Mouse (Mus musculus) retina, postnatal 1 day (tissue): ENCODE measurements at regions not wholly inside any gene's neighbourhood (a gene's known extent, or its start where the extent isn't known, plus 50 kb on each side); places are given as distances from the start of the nearest gene placed in this dataset.

Experiments
- DNase-seq: peaks from one replicate; pipeline ENCODE4 v3.0.0-alpha.2; 2012

DNA sequence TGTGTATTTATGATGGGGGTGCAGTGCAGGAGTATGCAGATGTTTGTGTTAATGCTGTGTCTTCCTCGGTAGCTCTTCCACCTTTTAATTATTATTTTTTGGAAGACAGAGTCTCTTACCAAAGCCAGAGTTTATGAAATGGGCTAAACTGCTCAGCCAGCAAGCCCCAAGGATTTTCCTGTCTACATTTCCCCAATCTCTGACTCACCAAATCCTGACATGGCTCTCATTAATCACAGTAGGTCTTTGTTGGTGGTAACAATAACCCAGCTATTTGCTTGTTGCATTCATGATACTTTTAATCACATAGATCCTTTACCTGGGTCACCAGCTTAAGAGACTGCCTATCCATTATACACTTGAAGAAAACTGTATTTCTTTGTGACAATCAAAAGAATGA is 427.8 kb upstream of the Rgma start:
- no peak for DNase-seq

DNA sequence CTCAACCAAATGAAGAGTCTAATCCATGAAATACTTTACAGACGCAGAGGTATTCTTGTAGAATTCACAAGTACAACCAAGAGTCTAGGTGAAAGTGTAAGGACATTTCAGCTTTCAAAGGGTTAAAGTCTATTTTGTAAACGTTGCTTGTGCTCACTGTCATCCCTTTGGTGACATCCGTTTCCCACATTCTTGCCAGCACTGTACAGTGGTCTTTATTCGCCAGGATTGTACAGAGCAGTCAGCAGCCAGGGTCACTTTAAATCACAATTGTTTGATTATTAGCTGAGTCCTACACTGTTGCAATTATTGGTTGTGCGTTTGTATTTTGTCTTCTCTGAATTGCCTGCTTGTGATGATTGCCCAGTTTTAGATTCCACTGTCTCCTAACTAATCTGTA is 427.3 kb upstream of the Rgma start:
- DNase-seq: no peak

DNA sequence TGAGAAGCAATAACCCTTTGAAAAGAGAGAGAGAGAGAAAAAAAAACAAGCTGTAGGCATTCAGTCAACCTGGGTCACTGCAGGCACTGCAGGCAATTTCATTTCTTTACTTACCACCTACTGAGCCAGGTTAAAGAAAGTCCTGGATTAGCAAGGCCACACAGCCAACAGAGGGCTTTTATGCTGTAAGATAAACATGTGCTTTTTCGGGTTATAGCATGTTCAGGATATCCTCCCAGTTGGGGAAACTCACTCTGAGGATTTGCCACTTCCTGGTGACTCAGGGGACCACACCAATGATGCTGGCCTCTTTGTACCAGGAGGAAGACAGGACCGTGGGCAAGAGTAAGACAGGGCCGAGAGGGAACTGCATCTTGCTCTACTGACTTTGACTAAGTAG is 426.6 kb upstream of the Rgma start:
- no peak for DNase-seq

DNA sequence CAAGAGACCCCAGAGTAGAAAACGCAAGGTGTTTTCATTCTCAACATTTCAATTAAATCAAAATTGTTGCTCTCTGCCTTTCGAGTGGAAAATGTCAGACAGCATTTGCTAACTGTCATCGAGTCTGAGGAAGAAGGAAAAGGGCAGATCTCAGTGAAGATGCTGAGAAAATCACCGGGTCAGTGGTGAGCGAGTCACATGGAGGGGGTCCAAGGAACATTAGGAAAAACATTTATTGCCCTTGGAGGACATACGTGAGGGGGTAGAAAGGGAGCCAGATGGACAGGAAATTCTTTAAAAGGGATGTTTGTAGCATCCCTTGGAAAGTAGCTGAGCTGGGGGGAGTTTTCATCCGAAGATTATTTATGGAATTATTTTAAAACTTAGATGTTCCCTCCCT is 425.4 kb upstream of the Rgma start:
- no peak for DNase-seq

DNA sequence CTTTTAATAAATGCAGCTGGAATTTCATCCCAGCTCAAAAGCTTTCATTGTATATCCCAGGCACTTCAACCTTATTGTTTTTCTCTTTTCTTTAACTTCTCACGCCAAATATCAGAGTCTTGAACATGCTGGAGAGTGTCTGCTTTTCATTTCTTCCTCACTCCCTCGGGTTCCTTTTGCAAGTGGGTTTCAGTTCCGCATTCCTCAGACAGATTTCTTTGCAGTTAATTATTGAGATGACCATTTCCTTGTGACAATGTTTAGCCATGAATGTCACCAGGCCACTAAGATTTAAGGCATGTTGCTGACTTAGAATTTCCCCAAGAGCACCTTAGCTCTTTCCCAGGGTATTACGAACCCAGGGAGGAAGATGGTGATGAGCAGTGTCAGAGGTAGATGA is 417.6 kb upstream of the Rgma start:
- DNase-seq: no peak

DNA sequence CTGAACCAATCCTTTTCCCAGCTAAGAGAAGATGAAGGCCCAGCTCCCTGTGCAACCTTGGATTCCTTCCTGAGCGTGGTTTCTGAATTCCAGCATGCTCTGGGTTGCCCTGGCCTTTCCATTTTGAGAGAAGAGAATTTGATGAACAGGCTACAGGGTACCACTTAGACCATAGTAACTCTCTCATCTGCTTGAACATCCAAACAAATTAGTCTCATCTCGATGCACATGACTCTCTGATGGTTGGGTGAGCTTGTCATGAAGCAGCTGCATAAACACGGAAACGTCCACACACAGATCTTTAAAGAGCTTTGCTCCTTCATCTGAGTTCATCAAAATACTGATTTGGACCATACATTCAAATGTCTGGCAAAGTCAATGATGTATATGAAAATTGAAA is 414.0 kb upstream of the Rgma start:
- peak; percentile 78 for DNase-seq

DNA sequence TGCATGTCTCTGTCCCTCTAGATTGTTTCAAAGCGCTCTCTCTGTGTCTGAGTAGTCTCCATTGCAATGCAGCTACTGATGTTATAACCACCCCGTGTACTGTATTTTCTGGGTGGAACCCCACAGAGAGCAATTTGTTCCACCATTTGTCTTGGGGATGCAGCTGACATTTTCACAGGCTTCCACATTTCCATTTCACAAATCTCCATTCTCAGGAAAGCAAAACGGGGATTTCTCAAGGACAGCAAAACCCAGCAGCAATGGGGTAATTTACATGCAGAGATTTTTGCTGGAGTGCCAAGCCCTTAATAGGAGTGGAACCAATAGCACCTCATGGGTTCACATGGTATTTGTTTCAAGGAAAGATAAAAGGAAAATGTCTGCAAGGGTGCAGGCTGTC is 412.5 kb upstream of the Rgma start:
- no peak for DNase-seq

DNA sequence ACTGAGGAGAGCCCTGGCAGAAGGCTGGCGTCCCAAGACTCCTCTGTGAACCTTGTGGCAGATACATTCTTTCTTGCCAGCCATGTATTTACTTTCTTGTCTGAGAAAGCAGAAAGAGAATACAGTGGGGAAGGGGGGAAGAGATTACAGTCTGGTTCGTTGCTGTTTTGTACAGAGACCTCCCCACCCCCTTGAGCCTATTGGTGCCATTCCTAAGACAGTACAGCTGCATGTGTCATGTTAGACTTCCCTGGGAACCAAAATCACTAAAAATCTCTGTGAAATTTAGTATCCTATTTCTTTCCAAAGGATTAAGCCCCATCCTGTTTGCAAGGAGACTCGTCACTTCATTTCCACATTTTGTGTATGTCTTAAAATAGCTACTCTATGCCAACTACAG is 411.4 kb upstream of the Rgma start:
- no peak for DNase-seq

DNA sequence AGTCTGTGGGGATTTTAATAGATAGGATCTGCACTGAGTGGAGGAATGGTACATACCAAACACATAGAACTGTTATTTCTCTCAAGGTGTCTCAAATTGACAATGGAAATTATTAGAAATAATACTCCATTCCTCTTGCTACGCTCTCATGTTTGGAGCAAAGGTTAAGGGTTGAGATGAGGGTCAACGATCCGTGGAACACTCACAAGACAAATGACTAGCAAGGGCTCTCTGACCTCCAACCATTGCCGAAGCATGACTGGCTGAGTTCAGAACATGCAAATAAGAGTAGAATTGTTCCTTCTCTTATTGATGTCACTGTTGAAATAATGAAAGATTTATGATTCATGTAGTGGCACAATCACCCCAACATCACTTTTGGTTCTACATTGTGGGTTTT is 407.1 kb upstream of the Rgma start:
- DNase-seq: no peak

DNA sequence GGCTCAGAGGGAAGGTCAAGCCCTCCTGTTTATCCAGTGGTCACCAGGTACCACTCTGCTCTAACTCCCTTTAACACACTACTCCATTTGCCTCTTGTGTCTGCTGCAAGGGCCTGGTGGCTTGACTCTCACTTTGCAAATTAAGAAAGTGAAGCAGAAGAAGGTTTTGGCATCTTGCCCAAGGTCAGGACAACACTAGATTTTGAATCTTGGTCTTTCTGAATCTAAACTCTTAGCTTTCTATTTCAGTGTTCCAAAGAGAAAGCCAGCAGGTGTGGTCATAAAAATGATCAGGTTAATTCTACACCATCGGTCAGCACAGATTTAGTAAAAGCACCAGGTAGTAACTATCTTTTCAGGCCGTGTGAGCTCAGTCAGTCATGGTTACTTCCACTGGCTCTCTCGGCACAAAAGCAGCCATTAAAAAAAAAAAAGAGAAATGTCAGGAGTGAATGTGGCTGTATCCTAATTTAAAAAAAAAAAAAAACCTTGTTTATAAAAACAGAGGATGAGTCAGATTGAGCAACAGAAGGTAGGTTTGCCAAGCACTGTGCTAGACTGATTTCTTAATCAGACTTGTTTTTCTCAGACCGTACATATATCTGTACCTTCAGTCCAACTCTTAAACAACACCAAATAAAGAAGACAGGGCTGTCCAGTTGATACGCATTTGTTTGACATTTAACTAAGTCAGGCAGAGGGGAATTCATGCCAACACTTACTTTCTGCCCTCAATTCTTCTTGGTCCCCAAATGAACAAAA is 403.6 kb upstream of the Rgma start:
- no peak for DNase-seq

DNA sequence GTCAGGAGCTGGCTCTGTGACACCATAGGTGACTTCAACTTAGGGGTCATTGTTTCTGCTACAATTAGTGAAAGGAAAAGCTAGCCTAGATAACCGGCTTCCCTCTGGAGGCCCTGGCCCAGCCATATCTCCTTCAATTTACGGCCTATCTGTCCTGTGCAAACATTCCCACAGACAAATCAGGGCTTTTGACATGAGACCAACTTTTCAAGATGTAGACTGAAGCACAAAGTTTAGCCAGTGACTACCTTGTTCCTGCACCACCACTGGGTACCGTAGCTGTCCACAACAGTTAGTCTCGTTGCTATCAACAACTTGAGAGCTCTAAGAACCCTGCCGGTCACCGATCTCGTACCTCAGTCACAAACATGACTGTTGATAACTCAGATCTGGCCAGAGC is 402.9 kb upstream of the Rgma start:
- no peak for DNase-seq

DNA sequence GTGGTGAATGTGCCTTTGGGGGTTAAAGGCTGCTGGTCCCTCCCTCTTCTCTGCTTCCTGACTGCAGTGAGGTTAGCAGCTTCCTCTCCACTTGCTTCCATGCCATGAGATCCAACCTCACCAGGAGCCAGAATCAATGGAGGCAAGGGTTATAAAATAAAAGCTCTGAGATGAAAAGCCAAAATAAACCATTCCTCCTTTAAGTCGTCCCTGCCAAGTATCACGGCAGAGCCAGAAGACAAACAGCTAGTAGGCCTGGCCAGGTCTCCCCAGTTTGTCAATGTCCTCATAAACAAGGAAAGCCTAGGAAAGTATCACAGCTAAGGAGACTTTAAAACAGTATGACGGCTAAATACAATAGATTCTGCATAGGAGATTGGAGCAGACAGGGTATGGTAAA is 401.5 kb upstream of the Rgma start:
- no peak for DNase-seq

DNA sequence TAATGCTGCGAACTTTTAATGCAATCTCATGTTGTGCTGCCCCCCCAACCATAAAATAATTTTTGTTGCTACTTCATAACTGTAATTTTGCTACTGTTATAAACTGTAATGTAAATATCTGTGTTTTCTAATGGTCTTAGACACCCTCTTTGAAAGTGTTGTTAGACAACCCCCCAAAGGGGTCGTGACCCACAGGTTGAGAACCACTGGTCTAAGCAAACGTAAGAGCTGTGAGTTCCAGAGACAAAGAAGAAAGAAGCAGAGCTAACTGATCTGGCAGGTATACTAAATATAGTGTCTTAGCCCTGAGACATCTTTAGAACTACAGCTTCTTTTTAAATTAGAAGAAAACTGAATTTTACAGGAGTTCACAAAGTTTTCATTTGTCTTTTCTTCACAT is 400.9 kb upstream of the Rgma start:
- no peak for DNase-seq

DNA sequence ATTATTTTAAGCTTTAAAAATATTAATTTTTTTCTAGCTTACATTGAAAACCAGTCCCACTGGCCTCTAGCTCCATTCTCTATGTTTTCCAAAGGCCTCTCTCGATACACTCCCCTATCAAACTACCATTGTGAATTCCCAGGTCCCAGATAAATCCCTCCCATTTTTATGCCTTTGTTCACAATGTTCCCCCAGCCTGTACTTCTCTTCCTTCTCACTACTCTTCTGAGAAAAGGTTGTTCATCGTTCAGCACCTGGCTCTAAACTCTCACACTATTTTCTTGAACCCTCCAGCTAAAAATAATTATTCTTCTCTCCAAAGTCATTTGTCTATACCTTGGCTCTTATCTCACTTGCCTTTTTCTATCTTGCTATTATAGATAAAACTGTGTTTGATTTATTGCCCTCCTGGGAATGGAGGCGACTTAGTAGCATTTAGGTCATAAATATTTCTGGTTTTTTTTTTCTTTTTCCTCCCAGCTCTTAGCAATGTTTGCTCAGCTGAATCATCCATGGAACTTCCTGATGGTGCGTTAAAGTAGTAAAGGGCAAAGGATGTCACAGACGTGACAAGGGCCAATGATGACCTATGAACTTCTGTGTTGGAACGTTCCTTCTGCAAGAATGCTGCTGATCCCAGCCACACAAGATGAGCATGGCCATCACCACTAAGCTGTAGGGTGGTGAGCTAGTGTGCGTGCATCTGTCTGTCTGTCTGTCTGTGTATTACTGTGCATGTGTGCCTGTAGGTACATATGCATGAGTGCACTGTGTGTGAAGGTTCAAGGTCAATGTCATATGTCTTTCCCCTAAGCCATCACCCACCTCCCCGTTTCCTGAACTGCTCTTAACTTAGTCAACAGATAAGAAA is 384.5 kb upstream of the Rgma start:
- no peak for DNase-seq

DNA sequence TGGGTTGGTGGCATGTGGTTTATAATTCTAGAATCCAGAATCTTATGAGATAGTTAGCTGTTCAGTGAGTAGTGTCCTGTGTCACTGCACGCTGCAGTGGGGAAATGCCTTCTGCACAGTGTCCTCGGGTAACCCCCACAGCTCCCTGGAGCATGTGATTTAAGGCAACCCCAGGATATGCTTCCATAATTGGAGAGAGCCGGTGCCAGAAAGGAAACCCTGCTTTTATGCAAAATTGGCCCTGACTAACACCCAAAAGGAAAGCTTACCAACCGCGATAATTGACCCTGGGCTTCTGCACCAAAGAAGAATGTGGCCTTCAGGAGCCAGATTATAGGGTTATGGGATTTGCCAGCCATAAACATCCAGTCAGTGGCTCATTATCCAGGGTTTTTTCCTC is 376.9 kb upstream of the Rgma start:
- peak; percentile 39 for DNase-seq

DNA sequence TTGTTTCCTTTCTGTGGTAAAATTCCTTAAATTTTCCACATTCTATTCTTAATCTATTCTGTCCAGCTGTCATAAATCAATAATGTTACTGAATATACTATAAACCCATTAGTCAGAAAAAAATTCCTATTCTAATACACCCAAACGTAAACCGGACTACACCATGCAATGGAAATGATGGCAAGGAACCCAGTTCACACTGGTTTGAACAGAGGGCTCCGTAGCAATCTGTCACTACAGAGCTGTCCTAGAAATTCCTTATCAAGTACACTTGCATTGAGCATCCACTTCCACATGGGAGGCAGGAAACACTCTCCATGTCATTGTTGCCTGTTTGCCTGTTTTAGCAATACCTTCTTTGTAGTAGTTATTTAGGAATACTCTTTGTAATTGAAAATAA is 356.2 kb upstream of the Rgma start:
- DNase-seq: no peak

DNA sequence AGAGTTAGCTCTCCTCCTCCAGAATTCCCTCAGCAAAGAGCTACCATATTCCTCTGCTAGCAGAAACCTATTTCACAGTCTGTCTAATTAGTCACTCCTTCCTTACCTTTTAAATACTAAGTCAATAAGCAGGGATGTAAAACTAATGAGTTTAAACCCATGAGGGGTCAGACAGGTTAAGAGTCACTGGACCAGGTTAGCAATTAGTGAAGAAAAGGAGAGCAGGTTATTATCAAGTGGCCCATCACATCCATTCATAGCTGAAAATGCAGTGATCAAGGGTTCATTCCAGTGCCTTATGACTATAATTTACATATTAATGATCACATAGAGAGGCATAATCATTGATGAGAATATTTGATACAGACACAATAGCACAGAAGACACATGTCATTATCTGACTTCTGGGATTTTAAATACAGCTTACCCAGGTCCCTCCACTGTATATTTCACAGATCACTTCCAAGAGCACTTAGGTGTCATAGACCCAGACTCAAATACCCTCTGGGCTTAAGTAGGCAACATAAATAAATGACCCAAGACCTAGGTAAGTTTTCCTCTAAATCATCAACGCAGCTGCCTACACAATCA is 355.4 kb upstream of the Rgma start:
- no peak for DNase-seq

DNA sequence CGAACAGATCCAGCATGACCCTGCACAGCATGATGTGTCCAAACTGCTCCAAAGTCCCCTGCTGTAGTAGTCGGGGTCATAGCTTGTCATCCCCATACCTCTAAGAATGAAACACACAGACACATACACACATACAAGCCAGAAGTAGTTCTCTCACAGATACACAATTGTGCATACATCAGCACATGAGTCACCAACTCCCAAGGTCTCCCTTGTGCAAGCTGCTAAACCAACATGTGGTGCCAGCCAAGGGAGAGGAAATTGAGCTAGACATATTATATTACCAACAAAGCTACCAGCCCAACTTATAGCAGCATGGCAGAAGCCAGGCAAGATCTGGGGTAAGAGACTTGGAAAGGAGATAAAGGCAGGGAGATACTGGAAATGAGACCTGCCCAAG is 353.5 kb upstream of the Rgma start:
- DNase-seq: no peak

DNA sequence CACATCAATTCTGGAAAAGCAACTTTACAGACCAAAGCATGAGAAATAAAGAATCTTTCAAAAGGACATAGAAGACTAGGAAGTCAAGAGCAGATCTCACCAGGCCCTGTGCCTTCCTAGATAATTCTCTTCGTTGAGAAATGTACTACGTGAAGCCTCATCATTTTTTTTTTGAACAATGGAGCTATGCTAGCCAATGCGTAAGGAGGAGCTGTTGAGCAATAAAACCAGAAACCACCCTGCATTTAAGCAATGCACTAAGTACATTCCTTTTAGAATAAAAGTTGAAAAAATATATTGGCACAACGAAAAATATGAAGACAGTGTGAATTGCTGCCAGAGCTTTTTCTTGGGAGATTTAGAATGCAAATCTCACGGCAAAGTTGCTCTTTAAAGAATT is 349.7 kb upstream of the Rgma start:
- no peak for DNase-seq

DNA sequence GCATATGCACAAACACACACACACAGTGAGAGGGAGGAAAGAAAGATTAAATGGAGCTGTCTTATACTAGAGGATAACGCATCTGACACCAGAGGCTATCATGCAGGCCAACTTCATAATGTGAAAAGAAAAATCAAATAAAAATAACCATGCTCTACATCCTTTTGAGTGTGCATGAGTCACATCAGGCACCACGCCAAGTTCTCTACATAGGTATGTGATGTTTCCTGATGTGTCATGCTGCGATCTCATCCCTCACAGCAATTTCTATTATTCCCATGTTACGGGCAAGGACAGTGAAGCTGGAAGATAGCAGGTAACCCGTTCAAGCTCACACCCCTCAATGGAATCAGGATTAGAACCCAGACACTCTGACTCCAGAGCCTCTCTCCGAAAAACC is 346.4 kb upstream of the Rgma start:
- no peak for DNase-seq

DNA sequence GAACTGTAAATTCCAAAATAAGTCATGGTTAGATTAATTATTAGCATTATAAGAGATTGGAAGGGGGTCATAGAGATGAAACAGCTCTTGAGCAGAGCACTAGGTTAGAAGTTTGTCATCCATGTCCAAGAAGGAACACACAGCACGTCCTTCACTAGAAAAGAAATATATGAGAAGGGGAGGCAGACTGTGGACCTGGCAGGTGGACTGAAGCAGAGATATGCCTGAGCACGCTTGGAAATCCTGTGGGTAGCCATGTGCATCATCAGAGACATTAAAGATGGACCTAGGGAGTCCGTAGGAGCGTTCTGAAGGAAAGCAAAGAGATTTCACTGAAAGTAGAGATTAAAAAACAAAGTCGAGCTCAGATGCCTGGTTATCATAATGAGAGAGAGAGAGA is 343.9 kb upstream of the Rgma start:
- DNase-seq: no peak

DNA sequence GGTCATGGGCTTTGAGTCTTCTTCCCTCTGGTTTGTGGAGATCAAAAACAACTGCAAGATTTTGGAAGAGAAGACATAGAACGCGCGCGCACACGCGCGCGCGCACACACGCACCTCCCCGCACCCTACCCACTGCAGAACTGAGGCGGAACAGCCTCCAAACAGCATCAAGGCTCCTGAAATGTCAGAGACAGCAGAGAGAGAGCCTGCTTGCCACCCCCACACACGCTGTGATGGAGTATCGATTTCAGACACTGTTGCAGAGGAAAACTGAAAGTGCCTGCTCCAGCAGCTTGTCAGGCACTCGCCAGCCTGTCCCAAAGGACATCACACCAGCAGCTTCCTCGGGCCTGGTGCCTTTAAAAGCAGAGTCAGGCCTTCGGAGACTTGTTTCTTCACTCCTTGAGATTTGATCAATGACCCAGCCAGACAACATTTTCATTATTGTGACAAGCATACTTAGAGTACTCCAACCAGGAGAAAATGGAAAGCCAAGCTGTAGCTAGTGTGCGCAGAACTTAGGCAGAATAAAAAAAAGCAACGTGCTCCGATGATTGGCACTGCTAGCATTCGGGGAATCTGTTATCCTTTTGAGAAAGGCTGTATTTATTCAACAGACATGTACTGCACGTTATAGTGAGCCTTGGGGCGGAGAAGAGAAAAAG is 342.9 kb upstream of the Rgma start:
- DNase-seq: peak; percentile 26

DNA sequence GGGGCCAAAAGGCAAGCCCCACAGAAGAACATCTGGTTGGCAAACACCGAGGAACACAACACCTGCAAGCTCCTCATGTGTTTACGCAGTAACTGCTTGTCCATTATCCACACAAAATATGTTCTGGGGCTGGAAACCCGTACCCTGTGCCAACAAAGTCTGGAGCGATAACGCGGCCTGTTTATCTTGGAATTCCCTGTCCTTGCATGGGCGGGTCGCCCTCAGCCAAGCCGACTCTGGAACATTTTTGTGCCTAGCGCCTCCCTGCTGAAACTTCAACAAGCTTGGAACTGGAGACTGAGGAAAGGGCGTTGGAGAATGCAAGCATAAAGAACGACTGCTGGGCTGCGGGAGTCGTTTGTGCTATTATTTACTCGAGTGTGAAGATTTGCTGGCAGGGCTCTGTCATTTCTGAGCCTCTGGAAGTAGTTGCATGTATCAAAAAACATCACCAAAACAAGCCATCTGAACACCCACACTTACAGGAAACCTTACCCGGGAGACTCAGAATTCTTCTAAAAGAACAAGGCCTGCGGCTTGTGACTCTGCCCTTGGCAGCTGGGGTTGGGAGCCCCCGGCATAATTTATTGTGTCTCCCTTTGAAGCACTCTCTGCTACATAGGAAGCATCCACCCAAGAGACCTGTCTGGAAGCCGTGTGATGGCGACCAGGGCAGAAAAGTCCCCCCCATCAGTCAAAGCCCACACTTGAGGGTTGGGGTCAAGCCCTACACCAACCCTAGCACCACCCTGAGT is 338.3 kb upstream of the Rgma start:
- no peak for DNase-seq
